Mouse (Mus musculus) neutrophil, adult 65 days (primary cell): ENCODE results near the gene Entpd6. TPM values are rescaled to one million over a fixed set of nuclear protein-coding genes. Genes with fewer than 3 reads are reported as not detected.

ENCODE experiments used
- total RNA-seq: library from RNA; stranded (reverse); gene quantifications from 2 replicates; pipeline ENCODE4 v1.2.4, GENCODE M21; 2023

Entpd6 gene
- 3.7 and 4.8 TPM in 2 replicates for total RNA-seq

DNA sequence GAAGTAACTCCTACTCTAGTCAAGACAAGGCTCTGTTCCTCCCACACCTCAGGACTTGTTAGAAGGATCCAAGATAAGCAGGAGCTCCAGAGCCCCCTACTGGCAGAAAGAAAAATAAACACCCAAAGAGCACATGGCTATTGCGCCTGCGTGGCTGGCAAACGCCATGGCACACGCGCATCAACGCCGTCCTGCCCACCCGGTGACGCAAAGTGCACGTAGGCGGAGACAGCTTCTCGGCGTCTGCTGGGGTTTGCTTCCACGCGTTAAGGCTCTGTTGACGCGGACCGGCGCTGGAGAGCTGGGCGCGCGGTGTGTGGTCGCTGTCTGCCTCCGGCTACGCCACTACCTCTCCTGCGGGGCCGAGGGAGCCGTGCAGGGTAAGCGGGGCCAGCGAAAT, at the start of gene Entpd6:
Gene Entpd6 (plus strand): TSS at position 189 of the 400 bp plus-strand sequence.

DNA sequence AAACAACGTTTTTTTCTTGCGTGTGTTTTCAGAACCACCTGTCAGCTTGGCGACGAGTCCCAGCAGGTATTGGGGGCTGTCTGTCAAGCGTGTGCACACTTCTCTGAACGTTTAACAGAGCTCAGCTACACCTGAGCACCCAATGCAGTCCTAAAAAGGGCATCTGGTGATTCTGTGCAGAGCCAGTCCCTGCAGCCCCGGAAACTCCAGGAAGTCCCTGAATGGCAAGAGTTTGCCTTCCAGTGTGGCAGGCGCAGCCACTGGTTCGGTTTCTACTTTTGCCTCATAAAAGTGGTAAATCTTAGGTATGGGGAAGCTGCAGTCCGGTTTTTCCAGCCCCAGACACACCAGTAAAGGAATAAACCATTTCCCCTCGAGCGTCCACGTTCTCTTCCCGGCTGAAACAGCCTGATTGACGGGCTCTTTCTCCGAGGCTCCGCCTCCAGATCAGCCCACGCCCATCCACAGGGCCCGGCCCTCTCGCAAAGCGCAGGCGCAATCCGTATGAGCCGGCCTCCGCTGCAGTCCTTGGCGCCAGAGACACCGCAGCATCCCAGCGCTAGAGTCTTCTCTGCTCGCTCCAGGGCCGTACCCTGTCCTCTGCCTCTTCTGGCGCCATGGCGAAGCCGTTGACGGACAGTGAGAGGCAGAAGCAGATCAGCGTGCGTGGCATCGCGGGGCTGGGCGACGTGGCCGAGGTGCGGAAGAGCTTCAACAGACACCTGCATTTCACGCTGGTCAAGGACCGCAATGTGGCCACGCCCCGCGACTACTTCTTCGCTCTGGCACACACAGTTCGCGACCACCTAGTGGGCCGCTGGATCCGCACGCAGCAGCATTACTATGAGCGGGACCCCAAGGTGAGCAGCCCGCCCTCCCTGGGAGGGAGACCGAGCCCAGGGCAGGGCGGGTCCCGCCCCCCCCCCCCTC, 37.7 kb downstream of the Entpd6 start, which contains the start of gene Pygb:
Gene Pygb (plus strand): TSS at position 485 of the 930 bp plus-strand sequence.

Other genes with a start within 250 kb of the Entpd6 start
- gene Cst7, start 178.6 kb upstream of the Entpd6 start, total RNA-seq, result 11.9 and 13.8 TPM in 2 replicates
- gene Apmap, start 140.5 kb upstream of the Entpd6 start, total RNA-seq, result 41.8 and 55.5 TPM in 2 replicates
- 2.9 and 3.4 TPM in 2 replicates for gene Acss1, start 80.5 kb upstream of the Entpd6 start, total RNA-seq
- gene Vsx1, start 59.7 kb upstream of the Entpd6 start, total RNA-seq, result not detected in 2 replicates
- 15.7 and 17.9 TPM in 2 replicates for gene Pygb, start 37.7 kb downstream of the Entpd6 start, total RNA-seq
- gene Abhd12, start 155.7 kb downstream of the Entpd6 start, total RNA-seq, result 19.9 and 20.4 TPM in 2 replicates
- gene Gins1, start 156.4 kb downstream of the Entpd6 start, total RNA-seq, result 10.6 and 13.4 TPM in 2 replicates